Mouse (Mus musculus): ENCODE measurements at regions not wholly inside any gene's neighbourhood (a gene's known extent, or its start where the extent isn't known, plus 50 kb on each side); places are given as distances from the start of the nearest gene placed in this dataset.

DNA sequence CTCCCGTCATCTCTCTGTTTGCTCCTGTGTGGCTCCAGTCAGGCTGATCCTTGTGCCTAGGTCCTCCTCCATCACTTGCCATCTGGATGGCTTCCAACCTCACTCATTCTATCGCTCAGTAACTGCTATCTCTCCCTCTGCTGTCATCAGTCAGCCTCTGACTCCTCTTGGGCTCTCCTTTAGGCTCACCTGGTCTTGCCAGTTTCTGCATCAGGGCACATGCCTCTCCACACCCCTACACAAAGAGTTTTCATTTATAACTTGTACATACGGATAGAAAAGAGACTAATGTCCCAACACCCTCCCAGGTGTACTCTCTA, 2664.7 kb upstream of the Lrrc6 start:
- no peak overlapping the region for H3K9ac ChIP-seq (ENCODE audit: low read depth, low read length)
- no peaks in the 10 kb centered on the region for H3K36me3 ChIP-seq (ENCODE audit: control insufficient read depth, insufficient read depth, low read length)
- H3K27ac ChIP-seq, result no peak overlapping the region
- no peaks in the 10 kb centered on the region for H3K79me2 ChIP-seq (replicated peaks; ENCODE audit: control insufficient read depth, insufficient read depth, low read length)
- no peaks in the 10 kb centered on the region for H3K4me1 ChIP-seq (ENCODE audit: control insufficient read depth, insufficient read depth, low read length)
- H3K27me3 ChIP-seq (ENCODE audit: control insufficient read depth, insufficient read depth, low read length), result no peaks in the 10 kb centered on the region; the same call in 1 of the 2 replicates
- intact Hi-C loops (cut with DNase I), result no loop called here
- WGBS, result 31% methylated on average over 3 of the region's 3 CpGs
- TF ChIP-seq EP300 (IDR thresholded peaks at IDR 0.05; ENCODE audit: insufficient read depth, low read depth, low read length) (no peak), CTCF (IDR thresholded peaks at IDR 0.05) (no peak)
- H3K4me3 ChIP-seq, result no peak overlapping the region
- DNase-seq, result peak in 1 of 2 experiments; percentile 4

DNA sequence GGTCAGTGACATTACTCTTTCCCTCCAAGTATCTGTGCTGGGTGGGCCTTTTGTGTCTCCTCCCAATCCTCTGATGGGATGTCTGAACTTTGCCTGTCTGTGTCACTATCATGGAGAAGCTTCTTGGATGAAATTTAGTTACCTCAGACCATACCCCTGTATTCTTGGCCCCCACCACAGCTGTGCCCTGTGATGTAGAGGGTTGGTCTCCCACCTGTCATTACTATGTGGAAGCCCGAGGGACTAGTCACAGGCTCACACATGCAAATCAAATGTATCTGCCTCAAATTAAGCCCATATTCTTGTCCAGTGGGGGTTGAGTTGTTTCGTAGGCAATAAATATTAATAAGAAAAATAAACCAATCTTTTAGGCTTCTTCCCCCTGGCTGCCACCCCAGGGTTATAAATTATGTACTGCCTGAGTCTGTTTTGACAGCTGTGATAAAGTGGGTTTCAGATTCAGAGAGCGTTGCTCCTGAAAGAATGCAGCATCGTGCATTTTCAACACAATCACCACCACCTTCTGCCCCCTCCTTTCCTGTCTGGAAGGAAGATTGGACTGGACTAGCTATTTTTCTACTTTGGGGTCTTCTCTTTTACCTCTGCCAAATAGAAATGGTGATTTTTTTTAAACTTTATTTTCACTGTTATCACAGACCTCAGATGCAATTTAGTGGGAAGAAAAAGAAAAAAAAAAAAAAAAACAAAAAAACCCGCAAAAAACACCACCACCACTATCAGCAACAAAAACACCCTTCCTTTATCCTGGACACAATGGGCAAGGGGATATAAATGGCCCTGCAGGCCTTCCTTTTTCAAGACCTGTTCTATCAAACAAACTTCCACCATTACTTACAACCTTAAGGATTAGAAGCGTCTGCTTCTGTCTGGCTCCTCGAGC, 2664.1 kb upstream of the Lrrc6 start:
- no peak for DNase-seq
- no peaks in the 10 kb centered on the region; the same call in 1 of the 2 replicates for H3K27me3 ChIP-seq (ENCODE audit: control insufficient read depth, insufficient read depth, low read length)
- TF ChIP-seq CTCF (IDR thresholded peaks at IDR 0.05) (no peak), POLR2A (IDR thresholded peaks at IDR 0.05; ENCODE audit: insufficient read depth, low read depth, low read length) (no peak), EP300 (IDR thresholded peaks at IDR 0.05; ENCODE audit: insufficient read depth, low read depth, low read length) (no peak)
- H3K9ac ChIP-seq (ENCODE audit: low read depth, low read length), result no peak overlapping the region
- H3K27ac ChIP-seq, result no peak overlapping the region
- H3K4me1 ChIP-seq (ENCODE audit: control insufficient read depth, insufficient read depth, low read length), result no peaks in the 10 kb centered on the region
- intact Hi-C loops (cut with DNase I), result no loop called here
- H3K4me3 ChIP-seq, result no peak overlapping the region
- H3K36me3 ChIP-seq (ENCODE audit: control insufficient read depth, insufficient read depth, low read length), result no peaks in the 10 kb centered on the region
- 30% methylated on average over 7 of the region's 7 CpGs for WGBS
- no peaks in the 10 kb centered on the region for H3K79me2 ChIP-seq (replicated peaks; ENCODE audit: control insufficient read depth, insufficient read depth, low read length)

DNA sequence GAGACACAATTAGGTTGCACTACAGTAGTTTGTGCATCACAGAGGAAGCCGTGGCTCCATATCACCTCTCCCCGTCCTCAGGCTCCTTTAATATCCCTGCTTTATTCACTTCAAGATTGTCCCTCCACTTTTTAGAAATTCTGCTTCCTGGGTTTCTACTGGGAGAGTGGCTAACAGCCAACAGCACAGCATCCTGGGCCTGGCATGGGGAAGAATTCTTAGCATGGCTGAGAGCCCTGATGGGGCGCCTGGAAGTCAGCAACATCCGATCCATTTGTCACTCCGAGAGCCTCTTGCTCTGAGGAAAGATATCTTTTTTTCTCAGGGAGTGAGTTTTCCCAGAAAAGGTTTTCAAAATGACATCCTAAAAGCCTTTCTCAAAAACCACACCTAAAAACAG, 2660.3 kb upstream of the Lrrc6 start:
- no peaks in the 10 kb centered on the region for H3K4me1 ChIP-seq (ENCODE audit: control insufficient read depth, insufficient read depth, low read length)
- H3K27ac ChIP-seq, result no peak overlapping the region
- no peak for DNase-seq
- intact Hi-C loops (cut with DNase I), result no loop called here
- no peak overlapping the region for H3K4me3 ChIP-seq
- no peak overlapping the region for H3K9ac ChIP-seq (ENCODE audit: low read depth, low read length)
- no peaks in the 10 kb centered on the region; the same call in 1 of the 2 replicates for H3K27me3 ChIP-seq (ENCODE audit: control insufficient read depth, insufficient read depth, low read length)
- no peaks in the 10 kb centered on the region for H3K36me3 ChIP-seq (ENCODE audit: control insufficient read depth, insufficient read depth, low read length)
- WGBS, result 60% methylated on average over 5 of the region's 5 CpGs
- no peaks in the 10 kb centered on the region for H3K79me2 ChIP-seq (replicated peaks; ENCODE audit: control insufficient read depth, insufficient read depth, low read length)
- no peak for TF ChIP-seq CTCF (IDR thresholded peaks at IDR 0.05)
- no peak for TF ChIP-seq POLR2A (IDR thresholded peaks at IDR 0.05; ENCODE audit: insufficient read depth, low read depth, low read length)
- no peak for TF ChIP-seq EP300 (IDR thresholded peaks at IDR 0.05; ENCODE audit: insufficient read depth, low read depth, low read length)

DNA sequence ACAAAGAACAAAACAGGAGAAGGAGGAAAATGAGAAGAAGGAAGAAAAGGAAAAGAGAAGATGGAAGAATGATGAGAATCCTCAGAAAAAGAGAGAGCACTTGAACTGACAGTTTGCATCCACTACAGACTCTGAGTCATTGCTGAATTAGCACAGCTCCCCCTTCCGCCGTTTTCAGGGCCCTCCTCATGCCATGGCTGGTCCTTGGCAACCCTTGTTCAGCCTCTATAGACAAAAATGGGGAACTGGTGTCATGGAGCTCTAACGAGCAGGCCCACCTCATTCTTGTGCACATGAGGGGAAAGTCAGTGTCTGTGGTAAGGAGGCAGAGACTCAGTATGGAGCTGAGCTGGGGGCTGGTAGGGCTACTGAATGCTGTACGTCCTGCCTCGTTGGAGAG, 2657.4 kb upstream of the Lrrc6 start:
- intact Hi-C loops (cut with DNase I), result no loop called here
- Histone ChIP-seq H3K9ac (ENCODE audit: low read depth, low read length) (no peak overlapping the region), H3K27ac (no peak overlapping the region), H3K4me1 (ENCODE audit: control insufficient read depth, insufficient read depth, low read length) (no peaks in the 10 kb centered on the region), H3K27me3 (ENCODE audit: control insufficient read depth, insufficient read depth, low read length) (no peaks in the 10 kb centered on the region; the same call in 1 of the 2 replicates), H3K4me3 (no peak overlapping the region), H3K36me3 (ENCODE audit: control insufficient read depth, insufficient read depth, low read length) (no peaks in the 10 kb centered on the region), H3K79me2 (replicated peaks; ENCODE audit: control insufficient read depth, insufficient read depth, low read length) (no peaks in the 10 kb centered on the region)
- TF ChIP-seq POLR2A (IDR thresholded peaks at IDR 0.05; ENCODE audit: insufficient read depth, low read depth, low read length) (no peak), EP300 (IDR thresholded peaks at IDR 0.05; ENCODE audit: insufficient read depth, low read depth, low read length) (no peak), CTCF (IDR thresholded peaks at IDR 0.05) (no peak)
- 80% methylated on average over 5 of the region's 5 CpGs for WGBS
- DNase-seq, result no peak
